Mouse (Mus musculus) limb, embryonic 12.5 days (tissue): Measurements from ENCODE around the gene Lrrc8e. TPM values are rescaled to one million over a fixed set of nuclear protein-coding genes. Genes with fewer than 3 reads are reported as not detected.

Experiments used
- ATAC-seq: fragments of 200-750 bp; cut with Nextera tagmentation; 2 replicates; pipeline ENCODE4 v1.8.0; 2017; ENCODE audit warnings: low read depth, moderate TSS enrichment; ENCODE audit not compliant: insufficient number of reproducible peaks, insufficient read depth, low FRiP score, low TSS enrichment
- H3K27ac ChIP-seq: fragments of 300-500 bp; sonication (generic); 2 replicates; pipeline ENCODE4 v1.5.1; 2016; ENCODE audit warnings: mild to moderate bottlenecking, moderate library complexity
- H3K27me3 ChIP-seq: fragments of 300-500 bp; sonication (generic); 2 replicates; pipeline ENCODE4 v1.6.1; 2016; ENCODE audit warnings: mild to moderate bottlenecking, moderate library complexity
- H3K36me3 ChIP-seq: fragments of 300-500 bp; sonication (generic); 2 replicates; pipeline ENCODE4 v1.6.1; 2016; ENCODE audit warnings: mild to moderate bottlenecking, moderate library complexity
- H3K4me1 ChIP-seq: fragments of 300-500 bp; sonication (generic); replicated peaks from 2 replicates; pipeline ENCODE4 v1.6.1; 2016
- H3K4me2 ChIP-seq: fragments of 300-500 bp; sonication (generic); 2 replicates; pipeline ENCODE4 v1.6.1; 2016; ENCODE audit warnings: mild to moderate bottlenecking, moderate library complexity
- H3K4me3 ChIP-seq: fragments of 300-500 bp; sonication (generic); replicated peaks from 2 replicates; pipeline ENCODE4 v1.5.1; 2016; ENCODE audit warnings: mild to moderate bottlenecking
- H3K9ac ChIP-seq: fragments of 300-500 bp; sonication (generic); replicated peaks from 2 replicates; pipeline ENCODE4 v1.6.1; 2016; ENCODE audit warnings: mild to moderate bottlenecking, moderate library complexity
- H3K9me3 ChIP-seq: fragments of 300-500 bp; sonication (generic); 2 replicates; pipeline ENCODE4 v1.6.1; 2016; ENCODE audit warnings: mild to moderate bottlenecking, moderate library complexity
- WGBS: fragments of 180-500 bp; shearing (Covaris S2); methylation state at CpG from one replicate; pipeline ENCODE4 v1.1.7; 2016; 5-methylcytosine and 5-hydroxymethylcytosine counted together
- polyA plus RNA-seq: library from polyadenylated mRNA; unstranded; fragments of >200 nt; fragmentation: Nextera tagmentation; extraction: Ambion mirVana; gene quantifications from 2 replicates; pipeline ENCODE4 v1.2.1, GENCODE M21; 2016

Gene Lrrc8e
- polyA plus RNA-seq, 1 experiment from 2014 or later = 0.39 TPM

DNA sequence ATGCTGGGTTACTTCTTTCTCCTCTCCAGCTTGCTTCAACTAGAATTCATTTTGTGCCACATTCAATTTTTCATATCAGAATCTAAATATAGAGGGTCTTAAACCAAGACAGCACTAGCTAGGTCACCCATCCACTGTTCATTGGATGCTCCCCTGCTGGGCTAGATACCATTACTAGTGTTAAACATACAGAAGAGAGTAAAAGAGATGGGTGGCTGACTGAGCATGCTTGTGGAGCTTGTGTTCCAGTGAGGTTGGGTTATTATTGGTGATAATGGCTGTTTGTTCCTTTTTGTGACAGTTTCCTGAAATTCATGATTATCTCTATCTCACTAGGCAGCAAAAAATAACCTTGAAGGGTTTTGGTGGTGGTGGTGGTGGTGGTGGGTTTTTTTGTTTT is 4.6 kb upstream of the Lrrc8e start:
- Histone ChIP-seq H3K9me3 (no peaks in the 10 kb centered on the region), H3K4me3 (no peak overlapping the region), H3K9ac (no peak overlapping the region), H3K4me2 (no peak overlapping the region), H3K4me1 (peaks cover 11% of the 10 kb centered on the region), H3K27me3 (peaks cover 48% of the 10 kb centered on the region), H3K27ac (no peak overlapping the region), H3K36me3 (no peaks in the 10 kb centered on the region)
- ATAC-seq = no peak

DNA sequence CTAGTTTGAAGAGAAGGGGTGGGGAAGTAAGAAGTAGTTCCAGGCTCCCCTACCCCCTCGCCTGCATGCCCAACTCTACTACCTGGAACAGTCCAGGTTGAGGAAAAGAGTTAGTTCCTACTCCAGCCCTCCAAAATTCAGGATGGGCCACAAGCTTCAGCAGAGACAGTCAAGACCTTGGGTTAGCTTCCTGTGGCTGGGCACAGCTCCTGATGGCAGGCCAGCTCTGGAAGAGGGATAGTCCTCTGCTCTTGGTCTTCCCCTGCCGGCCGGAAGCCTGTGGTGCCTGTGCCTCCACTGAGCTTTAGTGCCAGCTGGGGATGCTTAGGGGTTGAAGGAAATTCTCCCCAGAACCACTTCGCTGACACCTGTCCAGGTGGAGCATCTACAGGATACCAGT is 304 bp upstream of the Lrrc8e start:
- no peaks in the 10 kb centered on the region for H3K9me3 ChIP-seq
- no peaks in the 10 kb centered on the region for H3K36me3 ChIP-seq
- peaks cover 6% of the 10 kb centered on the region for H3K4me1 ChIP-seq
- H3K4me2 ChIP-seq = peak overlapping the region; percentile 58
- H3K27me3 ChIP-seq = peaks cover 42% of the 10 kb centered on the region
- 0 out of 2 replicates have a peak, but pooled peaks have one; percentile 12 for ATAC-seq
- H3K4me3 ChIP-seq = peak overlapping the region; percentile 35
- H3K27ac ChIP-seq = no peak overlapping the region
- WGBS = 22% methylated on average over 4 of the region's 4 CpGs
- no peak overlapping the region; the same call in 1 of the 2 replicates for H3K9ac ChIP-seq

DNA sequence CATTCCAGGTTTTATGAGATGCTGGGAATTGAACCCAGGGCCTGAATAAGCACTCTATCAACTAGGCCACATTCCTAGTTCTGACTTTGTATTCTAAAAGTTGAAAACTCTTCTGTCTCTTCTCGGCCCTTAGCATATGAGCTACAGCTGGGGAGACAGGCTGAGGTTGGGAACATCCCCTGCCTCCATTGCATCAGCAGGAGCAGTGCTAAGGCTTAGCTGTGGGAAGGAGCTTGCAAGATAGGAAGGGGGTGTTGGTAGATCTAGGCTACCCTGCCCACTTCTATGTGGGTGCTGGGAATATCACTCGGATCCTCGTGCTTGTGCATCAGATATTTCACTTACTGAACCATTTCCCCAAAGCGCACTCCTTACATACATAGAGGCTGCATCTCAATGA is 1.3 kb downstream of the Lrrc8e start:
- H3K9me3 ChIP-seq = no peaks in the 10 kb centered on the region
- H3K9ac ChIP-seq = no peak overlapping the region
- no peak overlapping the region for H3K27ac ChIP-seq
- H3K4me2 ChIP-seq = no peak overlapping the region
- WGBS = 94% methylated on average over 4 of the region's 4 CpGs
- H3K27me3 ChIP-seq = peaks cover 42% of the 10 kb centered on the region
- H3K36me3 ChIP-seq = no peaks in the 10 kb centered on the region
- H3K4me3 ChIP-seq = no peak overlapping the region
- ATAC-seq = no peak
- peaks cover 6% of the 10 kb centered on the region for H3K4me1 ChIP-seq

DNA sequence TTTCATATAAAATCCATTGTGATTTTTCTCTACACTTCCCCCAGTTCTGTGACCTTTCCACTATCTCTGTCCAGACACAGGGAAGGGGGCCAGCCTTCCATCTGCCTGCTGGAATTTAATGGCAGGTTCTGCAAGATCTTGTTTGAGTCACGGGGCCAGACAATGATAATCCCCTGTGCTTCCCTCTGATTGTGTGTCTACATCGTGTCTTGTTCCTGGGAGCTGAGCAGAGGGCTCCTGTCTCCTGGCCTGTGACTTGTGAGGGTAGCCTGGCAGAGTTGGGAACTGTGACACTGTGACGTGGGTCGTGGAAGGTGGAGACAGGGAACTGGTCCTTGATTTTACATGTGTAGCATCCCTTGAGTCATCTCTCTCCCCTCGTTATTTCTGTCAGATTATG is 3.2 kb downstream of the Lrrc8e start:
- Histone ChIP-seq H3K27me3 (peaks cover 34% of the 10 kb centered on the region), H3K36me3 (no peaks in the 10 kb centered on the region), H3K9me3 (no peaks in the 10 kb centered on the region), H3K4me1 (peaks cover 6% of the 10 kb centered on the region), H3K27ac (no peak overlapping the region), H3K4me3 (no peak overlapping the region), H3K4me2 (no peak overlapping the region), H3K9ac (no peak overlapping the region)
- WGBS = 81% methylated on average over 5 of the region's 5 CpGs
- no peak for ATAC-seq

DNA sequence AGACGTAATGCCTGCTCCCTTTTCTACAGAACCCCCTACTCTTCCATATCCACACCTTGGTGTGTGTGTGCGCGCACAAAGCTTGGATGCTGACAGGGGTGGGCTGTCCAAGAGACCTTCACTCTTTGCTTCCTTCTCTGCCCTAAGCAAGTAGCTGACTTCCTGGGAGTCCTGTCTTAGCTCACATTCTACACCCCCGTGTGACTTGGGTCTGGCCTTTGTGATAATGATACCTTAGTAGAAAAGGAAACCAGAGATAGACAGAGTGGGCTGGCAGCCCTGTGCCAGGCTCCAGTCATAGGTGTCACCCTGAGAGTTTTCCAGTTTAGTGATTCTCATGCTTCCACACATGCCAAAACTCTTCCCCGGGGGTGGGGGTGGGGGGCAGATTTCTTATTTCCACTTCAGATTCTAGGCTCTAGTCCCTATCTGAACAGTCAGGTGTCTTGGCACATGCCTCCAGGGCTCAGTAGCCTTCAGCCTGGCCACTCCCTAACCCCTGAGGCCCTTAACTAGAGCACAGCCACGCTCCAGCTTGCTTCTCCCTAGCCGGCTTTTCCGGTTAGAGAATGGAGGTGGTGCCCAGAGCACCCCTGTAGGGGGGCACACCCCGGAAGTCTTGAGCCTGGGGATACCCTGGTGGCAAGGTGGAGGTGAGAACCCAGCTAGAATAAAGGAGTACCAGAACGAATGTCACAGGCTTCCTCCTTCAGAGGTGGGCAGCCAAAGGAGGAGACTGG is 4.2 kb downstream of the Lrrc8e start:
- Histone ChIP-seq H3K9me3 (no peaks in the 10 kb centered on the region), H3K36me3 (no peaks in the 10 kb centered on the region), H3K9ac (no peak overlapping the region), H3K27ac (no peak overlapping the region), H3K27me3 (peaks cover 29% of the 10 kb centered on the region), H3K4me1 (peaks cover 6% of the 10 kb centered on the region), H3K4me3 (no peak overlapping the region), H3K4me2 (no peak overlapping the region)
- 59% methylated on average over 10 of the region's 10 CpGs for WGBS
- no peak for ATAC-seq

DNA sequence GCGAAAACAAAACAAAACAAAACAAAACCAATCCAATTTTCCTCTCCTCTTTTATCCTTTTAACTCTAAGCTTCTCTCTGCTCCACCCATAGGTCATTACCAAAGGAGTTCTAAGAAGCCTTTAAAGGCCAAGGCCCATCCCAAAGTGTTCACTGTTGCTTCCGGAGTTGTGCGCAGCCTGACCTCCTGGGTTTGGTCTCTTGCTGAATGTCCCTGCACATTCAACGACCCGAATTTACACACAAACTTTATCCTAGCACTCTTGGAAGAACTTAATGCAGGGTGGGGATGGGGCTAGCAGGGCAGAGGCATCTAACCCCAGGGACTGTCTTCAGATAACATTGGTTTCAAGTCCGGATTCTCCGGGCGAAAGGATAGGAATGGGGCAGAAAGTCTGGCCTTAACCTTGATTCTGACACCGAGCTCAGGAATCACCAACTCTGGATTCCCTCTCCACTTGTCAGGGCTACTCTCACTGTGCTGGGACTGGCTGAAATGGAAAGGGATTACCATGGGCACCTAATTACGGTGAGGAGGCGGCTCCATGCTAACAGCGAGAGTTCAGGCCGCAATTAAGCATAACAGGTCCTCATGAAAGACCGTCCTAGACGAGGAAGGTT is 11.3 kb downstream of the Lrrc8e start:
- WGBS = 26% methylated on average over 15 of the region's 15 CpGs
- H3K9me3 ChIP-seq = no peaks in the 10 kb centered on the region
- peaks cover 25% of the 10 kb centered on the region for H3K36me3 ChIP-seq
- no peaks in the 10 kb centered on the region for H3K27me3 ChIP-seq
- peak overlapping the region; percentile 69 for H3K9ac ChIP-seq
- peak overlapping the region; percentile 77 for H3K4me2 ChIP-seq
- H3K4me3 ChIP-seq = peak overlapping the region; percentile 80
- peak; percentile 2; the same call in 1 of the 2 replicates for ATAC-seq
- peak overlapping the region; percentile 94 for H3K27ac ChIP-seq
- peaks cover 18% of the 10 kb centered on the region for H3K4me1 ChIP-seq

DNA sequence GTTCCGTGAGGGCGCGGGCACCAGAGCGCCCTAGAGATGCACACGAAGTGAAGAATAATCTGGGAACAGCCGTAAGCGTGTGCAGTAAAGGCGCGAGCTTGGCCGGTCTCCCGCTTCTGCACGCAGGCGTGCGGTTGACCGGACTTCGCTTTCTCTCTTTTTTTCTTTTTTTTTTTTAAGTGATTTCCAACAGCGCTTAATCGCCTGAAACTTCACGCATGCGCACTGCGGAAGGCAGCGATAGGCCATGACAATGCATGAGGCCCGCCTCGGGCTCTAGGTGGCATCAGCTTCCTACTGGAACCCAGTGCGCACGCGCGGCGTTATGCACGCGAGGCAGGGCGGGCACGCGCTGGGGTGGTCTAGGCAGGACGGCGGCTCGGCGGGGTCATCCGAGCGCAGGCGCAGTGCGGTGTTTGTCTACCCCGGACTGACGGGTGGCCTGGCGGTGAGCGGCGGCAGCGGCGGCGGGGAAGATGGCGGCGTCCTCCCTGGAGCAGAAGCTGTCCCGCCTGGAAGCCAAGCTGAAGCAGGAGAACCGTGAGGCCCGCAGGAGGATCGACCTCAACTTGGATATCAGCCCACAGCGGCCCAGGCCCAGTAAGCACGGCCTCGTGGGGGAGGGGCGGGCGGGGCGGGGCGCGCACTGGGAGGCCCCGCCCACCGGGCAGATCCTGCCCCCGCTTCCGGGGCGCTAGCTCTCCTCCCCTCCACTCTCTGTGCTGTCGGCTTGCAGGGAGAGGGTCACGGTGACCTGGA is 12.0 kb downstream of the Lrrc8e start, which contains the start of the genes Map2k7 and Gm49320:
TSS of gene Map2k7 (plus strand) at position 307 of the 759 bp plus-strand sequence.
TSS of gene Gm49320 (plus strand) at position 432 of the 759 bp plus-strand sequence.
- peak within 1 kb of the TSS; percentile 77 for H3K4me2 ChIP-seq
- H3K27me3 ChIP-seq = no peaks in the 10 kb centered on the region
- peak within 1 kb of the TSS; percentile 94 for H3K27ac ChIP-seq
- peaks cover 32% of the 10 kb centered on the region for H3K36me3 ChIP-seq
- peak; percentile 92 for ATAC-seq
- no peaks in the 10 kb centered on the region for H3K9me3 ChIP-seq
- peak within 1 kb of the TSS; percentile 77 for H3K9ac ChIP-seq
- peaks cover 18% of the 10 kb centered on the region for H3K4me1 ChIP-seq
- peak within 1 kb of the TSS; percentile 80 for H3K4me3 ChIP-seq
- under 1% methylated on average over 68 of the region's 71 CpGs for WGBS

DNA sequence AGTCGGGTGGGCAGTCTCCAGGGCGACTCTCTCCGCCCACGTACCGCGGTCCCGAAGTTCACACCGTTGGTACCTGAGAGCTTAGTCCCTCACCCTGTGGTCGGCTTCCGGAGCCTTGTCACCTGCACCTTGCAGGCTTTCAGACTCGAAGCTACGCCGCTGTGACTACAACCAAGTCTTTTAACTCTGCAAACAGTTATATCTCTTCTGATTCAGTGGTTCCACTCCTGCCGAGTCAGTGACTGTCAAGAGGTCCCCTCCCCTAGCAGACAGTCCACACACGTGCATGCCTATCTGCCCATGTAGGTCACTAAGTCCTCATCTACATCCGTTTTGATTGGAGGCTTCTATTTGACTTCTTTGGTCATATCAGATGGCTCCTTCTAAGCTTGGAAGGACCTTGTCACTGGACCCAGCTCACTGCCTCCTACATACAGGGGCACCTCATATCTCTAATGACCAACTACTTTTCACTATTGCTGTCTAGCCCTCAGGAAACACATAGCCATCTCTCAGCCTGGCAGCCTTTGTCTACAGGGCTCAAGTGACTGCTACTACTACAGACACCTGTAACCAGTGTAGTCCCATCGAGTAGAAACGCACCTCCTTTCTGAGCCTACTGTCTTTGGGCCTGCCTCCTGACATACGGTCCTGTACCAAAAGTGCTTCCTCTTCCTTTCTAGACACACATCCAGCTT is 12.7 kb downstream of the Lrrc8e start:
- Histone ChIP-seq H3K36me3 (peaks cover 39% of the 10 kb centered on the region), H3K4me1 (peaks cover 18% of the 10 kb centered on the region), H3K4me2 (peak overlapping the region; percentile 77), H3K9ac (peak overlapping the region; percentile 77), H3K27ac (peak overlapping the region; percentile 83; the same call in 1 of the 2 replicates), H3K4me3 (peak overlapping the region; percentile 80), H3K27me3 (no peaks in the 10 kb centered on the region), H3K9me3 (no peaks in the 10 kb centered on the region)
- peak; percentile 28 for ATAC-seq
- 15% methylated on average over 19 of the region's 19 CpGs for WGBS

DNA sequence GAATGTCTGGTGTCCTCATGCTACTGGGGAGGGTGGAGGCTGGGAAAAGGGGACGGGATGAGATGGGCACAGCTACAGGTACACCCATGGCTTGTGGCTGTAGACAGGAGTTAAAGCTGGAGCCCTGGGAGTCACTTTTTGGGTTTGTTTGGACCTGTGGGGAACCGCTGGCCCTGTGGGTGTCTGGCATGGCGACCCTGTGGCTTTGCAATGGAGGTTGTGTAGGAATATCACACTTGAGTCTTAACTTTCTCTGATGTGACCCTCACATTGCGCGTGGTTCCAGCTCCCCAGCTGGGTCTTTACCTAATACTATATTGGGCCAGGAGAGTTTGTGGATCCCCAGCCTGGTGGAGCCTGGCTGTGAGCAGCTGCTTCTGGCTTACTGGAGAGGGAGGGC is 18.4 kb downstream of the Lrrc8e start:
- Histone ChIP-seq H3K27ac (no peak overlapping the region), H3K27me3 (peaks cover 4% of the 10 kb centered on the region; the same call in 1 of the 2 replicates), H3K4me1 (peaks cover 21% of the 10 kb centered on the region), H3K36me3 (peaks cover 94% of the 10 kb centered on the region), H3K9ac (no peak overlapping the region), H3K4me2 (no peak overlapping the region), H3K4me3 (no peak overlapping the region), H3K9me3 (no peaks in the 10 kb centered on the region)
- WGBS = 92% methylated on average over 5 of the region's 5 CpGs
- no peak for ATAC-seq

DNA sequence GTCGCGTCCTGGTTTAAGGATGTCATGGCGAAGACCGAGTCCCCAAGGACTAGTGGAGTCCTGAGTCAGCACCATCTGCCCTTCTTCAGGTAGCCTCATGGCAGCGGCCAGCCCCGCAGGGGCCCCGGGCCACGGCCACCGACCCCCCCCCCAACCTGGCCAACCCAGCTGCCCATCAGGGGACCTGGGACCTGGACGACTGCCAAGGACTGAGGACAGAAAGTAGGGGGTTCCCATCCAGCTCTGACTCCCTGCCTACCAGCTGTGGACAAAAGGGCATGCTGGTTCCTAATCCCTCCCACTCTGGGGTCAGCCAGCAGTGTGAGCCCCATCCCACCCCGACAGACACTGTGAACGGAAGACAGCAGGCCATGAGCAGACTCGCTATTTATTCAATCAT is 19.1 kb downstream of the Lrrc8e start:
- Histone ChIP-seq H3K4me2 (no peak overlapping the region), H3K27me3 (peaks cover 4% of the 10 kb centered on the region), H3K36me3 (peaks cover 94% of the 10 kb centered on the region), H3K4me3 (no peak overlapping the region), H3K4me1 (peaks cover 22% of the 10 kb centered on the region), H3K9ac (no peak overlapping the region), H3K9me3 (no peaks in the 10 kb centered on the region), H3K27ac (no peak overlapping the region)
- ATAC-seq = no peak
- WGBS = 84% methylated on average over 13 of the region's 13 CpGs
